Mouse (Mus musculus): ENCODE data around the gene Foxd1.

The Foxd1 gene

GRCm38 (mm10) chr13:98355559-98356111, 1.6 kb downstream of the Foxd1 start:
- peak; percentile 64 for DNase-seq

GRCm38 (mm10) chr13:98356176-98356972, 2.3 kb downstream of the Foxd1 start:
- peak; percentile 50 for DNase-seq

GRCm38 (mm10) chr13:98356973-98357425, 3.0 kb downstream of the Foxd1 start:
- DNase-seq: peak; percentile 26

- peak; percentile 53 for DNase-seq
These were observed 3.7 kb downstream of the Foxd1 start for GRCm38 (mm10) chr13:98357433-98358423.

- DNase-seq: peak; percentile 57
These were observed 4.6 kb downstream of the Foxd1 start for GRCm38 (mm10) chr13:98358424-98359181.

- DNase-seq: peak; percentile 50
These were observed 5.3 kb downstream of the Foxd1 start for GRCm38 (mm10) chr13:98359337-98359736.

GRCm38 (mm10) chr13:98360391-98360790, 6.3 kb downstream of the Foxd1 start:
- peak; percentile 38 for DNase-seq

- DNase-seq: no peak
These were observed 7.1 kb downstream of the Foxd1 start for GRCm38 (mm10) chr13:98361161-98361560.

- DNase-seq: peak; percentile 59
These were observed 9.0 kb downstream of the Foxd1 start for GRCm38 (mm10) chr13:98363046-98363445.

- no peak for DNase-seq
These were observed 11.0 kb downstream of the Foxd1 start for GRCm38 (mm10) chr13:98365081-98365480.

- DNase-seq: peak; percentile 74
These were observed 11.9 kb downstream of the Foxd1 start for GRCm38 (mm10) chr13:98365766-98366421.

- peak; percentile 66 for DNase-seq
These were observed 12.6 kb downstream of the Foxd1 start for GRCm38 (mm10) chr13:98366469-98367275.

GRCm38 (mm10) chr13:98367601-98368000, 13.6 kb downstream of the Foxd1 start:
- DNase-seq: no peak

- no peak for DNase-seq
These were observed 15.0 kb downstream of the Foxd1 start for GRCm38 (mm10) chr13:98369046-98369445.

GRCm38 (mm10) chr13:98374560-98374959, 20.5 kb downstream of the Foxd1 start:
- DNase-seq: no peak

GRCm38 (mm10) chr13:98374979-98375378, 20.9 kb downstream of the Foxd1 start:
- no peak for DNase-seq

GRCm38 (mm10) chr13:98377746-98378145, 23.7 kb downstream of the Foxd1 start:
- DNase-seq: no peak

- DNase-seq: no peak
These were observed 28.7 kb downstream of the Foxd1 start for GRCm38 (mm10) chr13:98382751-98383150.

- DNase-seq: no peak
These were observed 30.0 kb downstream of the Foxd1 start for GRCm38 (mm10) chr13:98383911-98384498.

- DNase-seq: no peak
These were observed 31.8 kb downstream of the Foxd1 start for GRCm38 (mm10) chr13:98385877-98386276.
